Mouse (Mus musculus): Measurements from ENCODE around the gene Mael. TPM values are rescaled to one million over a fixed set of nuclear protein-coding genes. Genes with fewer than 3 reads are reported as not detected.

The Mael gene
- polyA plus RNA-seq, 1 experiment from 2014 or later, result 0.09 TPM

DNA sequence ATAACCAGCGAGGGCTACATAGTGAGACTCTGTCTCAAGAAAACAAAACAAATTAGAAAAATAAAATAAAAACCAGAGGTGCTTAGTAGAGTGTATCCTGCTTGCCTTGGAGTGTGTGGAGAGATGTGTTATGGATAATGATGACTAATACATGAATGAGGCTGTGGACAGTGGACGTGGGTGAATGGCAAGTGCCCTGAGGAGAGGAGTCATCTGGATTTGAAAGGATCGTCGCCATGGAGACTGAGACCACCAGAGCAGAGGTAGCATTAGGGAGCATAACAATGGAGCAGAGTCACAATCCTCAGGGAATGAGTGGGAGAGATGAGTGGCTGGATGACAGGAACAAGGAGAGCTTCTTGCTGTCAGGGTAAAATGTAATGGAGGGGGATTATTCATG, 48.7 kb downstream of the Mael start:
- Histone ChIP-seq H3K9me3 (0 out of 2 replicates have a peak, but pooled peaks cover 6% of the 10 kb centered on the region), H3K27me3 (ENCODE audit: insufficient read depth, poor library complexity, severe bottlenecking) (no peaks in the 10 kb centered on the region), H3K4me3 (no peak overlapping the region), H3K4me1 (replicated peaks) (peaks cover 7% of the 10 kb centered on the region), H3K36me3 (no peaks in the 10 kb centered on the region), H3K27ac (no peak overlapping the region)
- 69% methylated on average over 4 of the region's 4 CpGs for WGBS
- peak; percentile 21 for DNase-seq (ENCODE audit: low spot score)

DNA sequence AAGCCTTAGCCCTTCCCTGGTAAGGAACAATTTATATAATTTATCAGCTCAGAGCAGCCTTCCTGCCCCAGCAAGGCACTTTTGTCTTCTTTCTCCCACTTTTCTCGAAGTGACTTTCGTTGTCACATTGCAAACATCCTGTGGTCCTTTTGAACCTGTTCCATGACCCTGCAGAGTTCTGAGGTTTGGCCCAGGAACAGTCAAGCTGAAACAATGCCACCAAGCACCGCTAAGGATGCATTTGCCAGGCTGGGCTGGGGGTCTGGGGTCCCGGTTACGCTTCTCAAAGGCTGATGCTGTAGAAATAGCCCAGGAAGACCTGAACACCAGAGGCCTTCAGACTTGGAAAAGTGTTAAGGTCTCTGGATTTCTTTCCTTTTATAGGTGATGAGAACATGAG, 53.2 kb downstream of the Mael start:
- peaks cover 13% of the 10 kb centered on the region for H3K4me1 ChIP-seq (replicated peaks)
- no peak overlapping the region for H3K4me3 ChIP-seq
- H3K27ac ChIP-seq, result no peak overlapping the region
- no peaks in the 10 kb centered on the region for H3K27me3 ChIP-seq (ENCODE audit: insufficient read depth, poor library complexity, severe bottlenecking)
- 86% methylated on average over 5 of the region's 5 CpGs for WGBS
- 0 out of 2 replicates have a peak, but pooled peaks cover 6% of the 10 kb centered on the region for H3K9me3 ChIP-seq
- no peaks in the 10 kb centered on the region for H3K36me3 ChIP-seq
- no peak for DNase-seq (ENCODE audit: low spot score)

DNA sequence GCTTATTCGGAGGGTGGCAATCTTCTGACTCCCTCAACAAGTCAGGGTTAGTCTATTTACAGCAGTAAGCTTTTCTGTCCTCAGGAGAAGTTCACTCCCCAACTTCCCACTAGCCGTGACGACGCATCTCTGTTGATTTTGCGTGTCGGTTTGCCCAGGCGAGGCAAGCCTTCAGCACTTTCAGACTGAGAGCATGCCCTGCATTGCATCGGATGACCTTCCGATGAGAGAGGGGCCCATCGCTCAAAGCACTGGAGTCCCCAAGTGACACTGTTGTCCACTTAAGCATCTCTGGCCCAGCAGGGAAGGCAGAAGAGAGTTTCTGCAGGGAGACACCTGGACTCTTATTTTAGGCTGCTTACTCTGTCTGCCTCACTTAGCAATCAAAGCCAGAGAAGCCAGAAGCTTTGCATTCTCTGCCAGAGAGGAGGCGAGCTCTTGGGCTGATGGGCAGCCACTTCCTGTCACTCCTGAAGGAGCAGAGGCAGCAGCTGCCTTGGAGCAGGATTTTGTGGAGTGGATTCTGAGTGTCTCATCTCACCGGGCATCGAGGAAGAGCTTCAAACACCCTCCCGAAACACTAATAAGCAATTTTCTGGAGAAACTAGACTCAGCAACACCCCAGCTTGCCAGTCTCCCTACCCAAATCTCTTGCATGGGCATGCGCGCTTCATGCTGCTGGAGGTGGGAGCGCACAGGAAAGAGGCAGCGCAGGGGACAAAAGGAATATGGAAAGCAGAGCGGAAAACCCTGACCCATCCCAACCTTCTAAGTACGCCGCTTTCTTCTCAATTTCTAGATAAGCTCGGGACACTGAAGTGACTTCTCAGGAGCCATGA, 53.9 kb downstream of the Mael start:
- Histone ChIP-seq H3K36me3 (no peaks in the 10 kb centered on the region), H3K27me3 (ENCODE audit: insufficient read depth, poor library complexity, severe bottlenecking) (no peaks in the 10 kb centered on the region), H3K9me3 (0 out of 2 replicates have a peak, but pooled peaks cover 6% of the 10 kb centered on the region), H3K27ac (no peak overlapping the region), H3K4me3 (no peak overlapping the region), H3K4me1 (replicated peaks) (peaks cover 8% of the 10 kb centered on the region; the same call in 1 of the 2 replicates)
- DNase-seq (ENCODE audit: low spot score), result no peak
- WGBS, result 83% methylated on average over 22 of the region's 22 CpGs

DNA sequence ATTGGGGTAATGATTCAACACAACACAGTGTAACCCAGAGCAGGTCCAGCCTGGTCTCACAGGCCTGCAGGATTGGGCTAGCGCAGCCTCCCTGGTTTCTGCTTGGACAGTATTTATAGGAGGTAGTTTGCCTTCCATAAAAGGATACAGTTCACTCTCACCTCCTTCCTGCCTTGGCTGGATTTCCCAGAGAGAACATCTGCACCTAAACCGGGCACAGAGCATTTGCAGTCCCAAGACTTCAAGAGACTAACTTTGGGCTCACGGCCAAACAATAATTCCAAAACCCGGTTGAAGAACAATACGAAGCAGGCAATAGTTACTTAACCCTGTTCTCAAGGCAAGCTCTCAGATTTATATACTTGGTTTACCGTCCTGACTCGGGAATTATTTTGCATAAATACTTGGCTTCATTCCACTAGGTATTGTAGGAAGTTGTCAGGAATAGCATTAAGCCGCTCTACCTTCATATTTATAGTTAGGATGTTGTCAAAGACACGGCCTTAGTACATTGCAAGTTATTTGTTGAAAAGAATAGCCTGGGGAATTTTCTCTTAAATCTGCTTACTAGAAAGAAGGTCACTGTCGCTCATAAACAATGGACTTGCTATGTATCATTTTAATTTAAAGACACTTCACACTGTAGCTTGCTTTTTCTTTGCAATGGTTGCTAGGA, 55.5 kb downstream of the Mael start:
- Histone ChIP-seq H3K9me3 (0 out of 2 replicates have a peak, but pooled peaks cover 2% of the 10 kb centered on the region), H3K4me1 (replicated peaks) (peaks cover 8% of the 10 kb centered on the region; the same call in 1 of the 2 replicates), H3K36me3 (no peaks in the 10 kb centered on the region), H3K27me3 (ENCODE audit: insufficient read depth, poor library complexity, severe bottlenecking) (no peaks in the 10 kb centered on the region), H3K27ac (no peak overlapping the region), H3K4me3 (no peak overlapping the region)
- DNase-seq (ENCODE audit: low spot score), result no peak
- 92% methylated on average over 10 of the region's 10 CpGs for WGBS

DNA sequence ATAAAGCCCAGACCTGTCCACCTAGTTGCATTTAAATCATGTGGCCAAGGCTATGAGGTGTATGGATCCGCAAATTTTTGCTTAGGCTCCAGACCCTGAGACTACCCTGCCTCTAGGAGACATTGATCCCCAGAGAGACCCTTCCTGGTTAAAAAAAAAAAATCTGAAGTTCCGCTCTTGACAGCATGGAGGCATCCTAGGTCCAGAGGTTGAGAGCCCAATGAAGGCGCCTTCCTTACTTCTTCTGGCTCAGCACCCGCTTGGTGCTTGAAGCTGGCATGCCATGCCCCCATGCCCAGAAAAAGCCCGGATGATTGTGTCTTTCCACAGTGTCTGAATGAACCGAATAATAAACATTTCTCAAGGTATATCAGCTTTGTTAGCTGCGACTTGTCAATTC, 57.0 kb downstream of the Mael start:
- no peak for DNase-seq (ENCODE audit: low spot score)
- no peak overlapping the region for H3K27ac ChIP-seq
- no peaks in the 10 kb centered on the region for H3K27me3 ChIP-seq (ENCODE audit: insufficient read depth, poor library complexity, severe bottlenecking)
- H3K4me1 ChIP-seq (replicated peaks), result peaks cover 8% of the 10 kb centered on the region; the same call in 1 of the 2 replicates
- no peak overlapping the region for H3K4me3 ChIP-seq
- 87% methylated on average over 7 of the region's 7 CpGs for WGBS
- H3K36me3 ChIP-seq, result no peaks in the 10 kb centered on the region
- H3K9me3 ChIP-seq, result no peaks in the 10 kb centered on the region

DNA sequence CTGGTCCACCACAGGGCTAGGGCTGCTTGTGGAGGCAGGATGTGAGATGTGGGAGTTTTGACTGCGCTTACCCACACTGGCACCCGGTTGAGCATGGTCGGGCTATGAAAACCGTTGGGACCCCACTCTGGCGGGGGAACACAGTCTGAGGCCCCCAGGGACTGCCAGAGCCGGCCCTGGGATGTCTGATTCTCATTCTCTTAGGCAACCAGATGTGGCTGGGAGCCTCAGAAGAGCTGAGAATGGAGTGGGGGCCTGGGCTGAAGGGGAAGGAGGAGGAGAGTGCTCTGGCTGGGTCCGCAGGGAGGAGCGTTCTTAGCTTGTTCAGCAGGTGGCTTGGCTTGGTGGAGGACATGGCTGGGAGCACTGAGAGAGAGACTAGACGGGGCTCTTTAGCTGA, 64.9 kb downstream of the Mael start:
- DNase-seq (ENCODE audit: low spot score), result no peak
- 79% methylated on average over 9 of the region's 9 CpGs for WGBS
- H3K4me1 ChIP-seq (replicated peaks), result no peaks in the 10 kb centered on the region
- H3K27me3 ChIP-seq (ENCODE audit: insufficient read depth, poor library complexity, severe bottlenecking), result no peaks in the 10 kb centered on the region
- H3K27ac ChIP-seq, result no peak overlapping the region
- no peak overlapping the region for H3K4me3 ChIP-seq
- H3K9me3 ChIP-seq, result no peaks in the 10 kb centered on the region
- H3K36me3 ChIP-seq, result no peaks in the 10 kb centered on the region

DNA sequence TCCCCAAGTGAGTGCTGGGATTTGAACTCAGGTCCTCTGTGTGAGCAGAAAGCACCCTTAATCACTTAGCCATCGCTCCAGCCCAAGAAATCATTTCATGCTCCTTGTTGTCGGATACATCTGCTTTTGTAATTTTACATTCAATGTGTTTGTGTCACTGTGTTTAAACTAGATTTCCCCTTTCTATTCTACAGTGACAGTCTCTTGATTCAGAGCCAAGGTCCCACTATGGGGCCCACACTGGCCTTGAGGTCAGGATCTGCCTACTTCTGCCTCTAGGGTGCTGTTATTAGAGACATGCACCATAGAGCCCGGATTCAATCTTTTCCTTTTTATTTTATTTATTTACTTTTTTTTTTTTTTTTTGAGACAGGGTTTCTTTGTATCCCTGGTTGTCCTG, 65.6 kb downstream of the Mael start:
- no peaks in the 10 kb centered on the region for H3K9me3 ChIP-seq
- DNase-seq (ENCODE audit: low spot score), result no peak
- H3K36me3 ChIP-seq, result no peaks in the 10 kb centered on the region
- 88% methylated on average over 3 of the region's 3 CpGs for WGBS
- no peaks in the 10 kb centered on the region for H3K27me3 ChIP-seq (ENCODE audit: insufficient read depth, poor library complexity, severe bottlenecking)
- no peak overlapping the region for H3K27ac ChIP-seq
- H3K4me3 ChIP-seq, result no peak overlapping the region
- no peaks in the 10 kb centered on the region for H3K4me1 ChIP-seq (replicated peaks)

DNA sequence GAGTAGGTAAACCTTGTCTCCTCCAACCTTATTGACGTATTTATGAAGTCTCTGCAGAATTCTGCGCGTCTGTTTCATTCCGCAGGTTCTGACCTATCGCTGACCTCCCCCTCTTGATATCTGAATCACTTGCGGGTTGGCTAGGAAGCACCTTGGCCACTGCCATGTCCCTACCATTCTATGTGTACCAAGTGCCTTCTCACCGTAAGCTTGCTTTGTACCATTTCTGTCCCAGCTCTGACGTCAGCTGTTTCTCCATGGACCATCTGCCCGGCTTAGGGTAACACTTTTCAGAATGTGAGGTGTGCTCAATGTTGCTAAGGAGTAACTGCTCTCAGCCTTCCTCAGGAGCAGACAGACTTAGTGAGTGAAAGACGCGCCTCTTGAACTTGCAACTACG, 67.7 kb downstream of the Mael start:
- no peak for DNase-seq (ENCODE audit: low spot score)
- 94% methylated on average over 12 of the region's 12 CpGs for WGBS
- H3K27me3 ChIP-seq (ENCODE audit: insufficient read depth, poor library complexity, severe bottlenecking), result no peaks in the 10 kb centered on the region
- no peaks in the 10 kb centered on the region for H3K36me3 ChIP-seq
- no peaks in the 10 kb centered on the region for H3K4me1 ChIP-seq (replicated peaks)
- H3K4me3 ChIP-seq, result no peak overlapping the region
- H3K27ac ChIP-seq, result no peak overlapping the region
- no peaks in the 10 kb centered on the region for H3K9me3 ChIP-seq

DNA sequence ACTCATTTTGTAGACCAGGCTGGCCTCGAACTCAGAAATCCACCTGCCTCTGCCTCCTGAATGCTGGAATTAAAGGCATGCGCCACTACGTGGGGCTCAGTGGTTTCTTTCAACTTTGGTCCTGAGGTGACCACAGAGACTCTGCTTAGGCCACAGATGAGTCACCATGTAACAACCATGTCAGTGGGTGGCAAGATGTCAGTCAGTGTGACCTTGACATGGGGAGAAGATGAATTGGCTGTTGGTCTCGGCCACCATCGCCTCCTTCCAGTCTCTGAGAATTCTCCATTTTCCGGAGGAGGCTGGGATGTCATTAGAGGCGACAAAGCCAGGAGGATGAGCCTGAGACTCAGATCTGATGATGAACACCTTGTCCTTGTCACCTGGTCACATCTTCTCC, 68.8 kb downstream of the Mael start:
- Histone ChIP-seq H3K27ac (no peak overlapping the region), H3K9me3 (no peaks in the 10 kb centered on the region), H3K4me3 (no peak overlapping the region), H3K27me3 (ENCODE audit: insufficient read depth, poor library complexity, severe bottlenecking) (no peaks in the 10 kb centered on the region), H3K36me3 (no peaks in the 10 kb centered on the region), H3K4me1 (replicated peaks) (no peaks in the 10 kb centered on the region)
- DNase-seq (ENCODE audit: low spot score), result no peak
- WGBS, result 91% methylated on average over 7 of the region's 7 CpGs

DNA sequence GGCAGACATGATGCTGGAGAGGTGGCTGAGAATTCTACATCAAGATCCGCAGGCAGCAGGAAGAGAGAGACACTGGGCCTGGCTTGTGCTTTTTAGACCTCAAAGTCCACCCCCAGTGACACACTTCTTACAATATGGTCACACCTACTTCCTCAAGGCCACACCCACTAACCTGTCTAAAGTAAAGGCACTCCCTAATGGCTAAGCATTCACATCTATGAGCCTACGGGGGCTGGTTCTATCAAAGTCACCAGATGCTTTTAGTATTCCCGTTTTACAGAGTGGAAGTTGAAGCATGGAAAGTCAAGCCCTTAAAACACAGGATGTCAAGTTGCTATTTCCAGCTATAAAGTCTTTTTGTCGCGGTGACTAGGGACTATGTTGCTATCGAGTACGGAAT, 70.5 kb downstream of the Mael start:
- DNase-seq (ENCODE audit: low spot score), result no peak
- WGBS, result 94% methylated on average over 7 of the region's 7 CpGs

DNA sequence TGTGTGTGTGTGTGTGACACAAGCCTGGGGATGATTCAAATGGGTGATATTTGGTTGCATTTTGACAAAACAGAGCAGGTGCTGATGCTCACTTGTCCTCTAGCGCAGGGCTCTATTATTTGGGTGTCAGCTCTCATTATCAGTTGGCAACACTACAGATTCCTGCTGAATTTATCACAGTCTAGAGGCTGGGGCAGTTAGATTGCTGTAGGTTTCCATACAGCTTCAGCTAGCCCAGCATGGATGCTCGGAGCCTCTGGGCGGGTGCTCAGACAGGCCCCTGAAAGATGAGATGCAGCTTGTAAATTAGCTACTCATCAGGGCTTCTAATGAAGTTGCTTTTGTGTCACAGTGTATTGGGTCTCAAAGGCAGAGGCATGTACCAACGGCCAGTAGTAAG, 71.1 kb downstream of the Mael start:
- Histone ChIP-seq H3K27ac (no peak overlapping the region), H3K36me3 (no peaks in the 10 kb centered on the region), H3K4me3 (no peak overlapping the region), H3K9me3 (no peaks in the 10 kb centered on the region), H3K4me1 (replicated peaks) (peaks cover 12% of the 10 kb centered on the region), H3K27me3 (ENCODE audit: insufficient read depth, poor library complexity, severe bottlenecking) (no peaks in the 10 kb centered on the region)
- 91% methylated on average over 4 of the region's 4 CpGs for WGBS
- no peak for DNase-seq (ENCODE audit: low spot score)

More for the DNA sequence above, 70.5 kb downstream of the Mael start:
- Histone ChIP-seq H3K4me1 (replicated peaks) (peaks cover 12% of the 10 kb centered on the region), H3K4me3 (no peak overlapping the region), H3K27ac (no peak overlapping the region), H3K9me3 (no peaks in the 10 kb centered on the region), H3K36me3 (no peaks in the 10 kb centered on the region), H3K27me3 (ENCODE audit: insufficient read depth, poor library complexity, severe bottlenecking) (no peaks in the 10 kb centered on the region)

DNA sequence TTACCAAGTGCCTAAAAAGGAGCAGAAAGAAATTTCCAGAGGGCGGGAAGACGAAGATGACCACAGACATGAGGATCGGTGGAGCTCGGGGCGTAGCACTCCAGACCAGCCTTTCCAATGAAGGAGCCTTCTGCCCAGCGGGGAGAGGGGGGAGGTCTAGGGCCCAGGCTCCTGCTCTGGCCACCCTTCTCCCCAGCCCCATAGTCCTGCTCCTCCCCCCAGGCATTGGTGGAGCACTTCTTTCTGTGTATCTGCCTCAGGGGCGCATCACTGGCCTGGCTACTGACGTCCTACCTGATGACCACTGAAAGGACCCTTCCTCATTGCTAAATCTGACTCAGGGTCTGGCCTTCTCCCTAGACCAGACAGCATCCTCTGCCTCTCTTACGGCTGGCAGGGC, 73.4 kb downstream of the Mael start:
- H3K9me3 ChIP-seq, result no peaks in the 10 kb centered on the region

DNA sequence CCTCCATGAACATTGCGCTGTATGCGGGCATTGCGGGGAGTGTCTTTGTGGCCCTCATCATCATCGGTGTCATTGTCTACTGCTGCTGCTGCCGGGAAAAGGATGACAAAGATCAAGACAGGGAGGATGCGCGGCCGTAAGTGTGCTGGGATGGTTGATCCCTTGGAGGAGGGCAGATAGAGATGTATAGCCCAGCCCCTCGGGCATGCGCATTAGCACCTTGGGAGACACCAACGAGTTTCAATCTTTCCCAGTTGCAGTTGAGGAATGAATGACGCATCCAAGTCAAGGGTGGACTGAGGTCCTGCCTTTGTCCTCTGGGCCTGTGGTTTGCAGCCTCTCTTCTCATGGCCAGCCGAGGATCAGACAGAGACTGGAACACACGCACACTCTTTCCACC, 74.0 kb downstream of the Mael start:
- no peak overlapping the region for H3K4me3 ChIP-seq
- H3K27ac ChIP-seq, result peak overlapping the region; percentile 4; the same call in 1 of the 2 replicates
- no peaks in the 10 kb centered on the region for H3K36me3 ChIP-seq
- no peaks in the 10 kb centered on the region for H3K9me3 ChIP-seq
- whole genome bisulfite sequencing, result 92% methylated on average over 14 of the region's 14 CpGs
- H3K4me1 ChIP-seq (replicated peaks), result peaks cover 23% of the 10 kb centered on the region
- H3K27me3 ChIP-seq (ENCODE audit: insufficient read depth, poor library complexity, severe bottlenecking), result peaks cover 9% of the 10 kb centered on the region
- no peak for DNase-seq (ENCODE audit: low spot score)

More for the DNA sequence above, 73.4 kb downstream of the Mael start:
- H3K4me3 ChIP-seq, result no peak overlapping the region
- peaks cover 20% of the 10 kb centered on the region for H3K4me1 ChIP-seq (replicated peaks)
- 94% methylated on average over 9 of the region's 9 CpGs for WGBS
- no peak for DNase-seq (ENCODE audit: low spot score)
- H3K27ac ChIP-seq, result no peak overlapping the region
- no peaks in the 10 kb centered on the region for H3K36me3 ChIP-seq
- H3K27me3 ChIP-seq (ENCODE audit: insufficient read depth, poor library complexity, severe bottlenecking), result peaks cover 3% of the 10 kb centered on the region

All from hindbrain, embryonic 10.5 days (tissue).